Mouse (Mus musculus): ENCODE measurements around the gene Tpmt.
A peak's percentile ranks its signal among the peaks of the same experiment; 100 is the strongest.

Gene Tpmt

DNA sequence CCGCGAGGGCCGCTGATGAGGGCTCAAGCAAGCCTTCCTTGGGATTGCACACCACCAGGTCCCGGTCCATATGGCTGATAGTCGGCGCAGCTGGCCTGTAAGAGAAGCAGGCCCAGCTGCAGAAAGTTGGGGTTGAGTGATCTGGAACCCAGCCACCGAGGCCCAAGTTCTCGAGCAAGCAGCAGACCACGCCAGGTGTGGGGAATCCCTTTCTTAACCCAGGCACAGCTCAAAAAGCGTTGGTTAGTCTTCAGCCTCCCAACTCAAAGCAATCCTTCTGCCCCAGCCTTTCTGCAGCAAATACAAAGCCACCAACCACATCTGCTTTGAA, at the start of gene Tpmt:
Tpmt (minus strand) TSS at position 121 of the 331 bp plus-strand sequence.
- DNase-seq (ENCODE audit: low read depth, low spot score): no peak

DNA sequence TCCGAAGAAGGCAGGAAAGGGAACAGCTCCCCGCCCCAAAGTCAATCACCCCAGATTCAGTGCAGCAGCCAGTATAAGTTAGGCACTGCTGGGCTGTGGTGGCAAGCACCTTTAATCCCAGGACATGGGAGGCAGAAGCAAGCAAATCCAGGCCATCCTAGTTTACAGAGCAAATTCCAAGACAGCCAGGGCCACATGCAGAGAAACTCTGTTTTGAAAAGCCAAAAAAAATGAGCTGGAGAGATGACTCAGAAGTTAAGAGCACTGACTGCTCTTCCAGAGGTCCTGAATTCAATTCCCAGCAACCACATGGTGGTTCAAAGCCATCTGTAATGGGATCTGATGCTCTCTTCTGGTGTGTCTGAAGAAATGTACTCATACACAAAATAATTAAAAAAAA, 49.3 kb upstream of the Tpmt start:
- DNase-seq (ENCODE audit: low read depth, low spot score): no peak

DNA sequence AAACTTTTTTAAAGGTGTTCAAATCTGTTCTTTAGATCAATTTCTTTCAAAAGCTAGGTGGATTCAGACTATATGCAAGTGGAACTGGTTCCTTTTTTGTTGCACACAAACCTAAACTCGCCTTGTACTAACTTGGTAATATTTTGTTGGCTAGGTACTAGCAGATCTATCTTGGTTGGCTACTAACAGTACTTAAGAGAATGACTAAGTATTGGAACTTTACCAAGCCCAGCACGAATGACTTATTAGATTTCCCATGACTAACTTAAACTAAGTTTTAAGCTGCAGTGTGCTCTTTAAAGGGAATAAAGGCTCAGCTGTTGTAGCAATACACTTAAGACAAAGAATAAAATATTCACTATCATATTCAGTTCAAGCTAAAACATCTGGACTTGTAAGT, 44.7 kb upstream of the Tpmt start:
- DNase-seq (ENCODE audit: low read depth, low spot score): no peak

DNA sequence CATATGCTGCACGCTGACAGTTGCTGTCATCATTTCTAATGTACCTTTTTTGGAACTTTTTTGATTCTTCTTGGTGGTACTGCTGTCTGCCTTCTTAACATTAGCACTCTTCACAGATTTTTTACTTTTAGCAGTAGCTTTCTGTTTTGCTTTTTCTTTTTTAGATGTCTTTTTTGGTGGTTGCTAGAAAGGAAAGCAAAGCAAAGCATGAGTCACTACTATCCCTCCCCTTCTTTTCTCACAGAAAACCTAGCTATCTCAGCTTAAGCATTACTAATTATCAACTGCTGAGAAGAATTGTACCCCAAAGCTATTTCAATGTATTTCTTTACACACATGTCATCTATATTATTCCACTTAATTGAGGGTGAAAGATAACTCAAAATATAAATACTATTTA, 43.9 kb upstream of the Tpmt start:
- no peak for DNase-seq (ENCODE audit: low read depth, low spot score)

DNA sequence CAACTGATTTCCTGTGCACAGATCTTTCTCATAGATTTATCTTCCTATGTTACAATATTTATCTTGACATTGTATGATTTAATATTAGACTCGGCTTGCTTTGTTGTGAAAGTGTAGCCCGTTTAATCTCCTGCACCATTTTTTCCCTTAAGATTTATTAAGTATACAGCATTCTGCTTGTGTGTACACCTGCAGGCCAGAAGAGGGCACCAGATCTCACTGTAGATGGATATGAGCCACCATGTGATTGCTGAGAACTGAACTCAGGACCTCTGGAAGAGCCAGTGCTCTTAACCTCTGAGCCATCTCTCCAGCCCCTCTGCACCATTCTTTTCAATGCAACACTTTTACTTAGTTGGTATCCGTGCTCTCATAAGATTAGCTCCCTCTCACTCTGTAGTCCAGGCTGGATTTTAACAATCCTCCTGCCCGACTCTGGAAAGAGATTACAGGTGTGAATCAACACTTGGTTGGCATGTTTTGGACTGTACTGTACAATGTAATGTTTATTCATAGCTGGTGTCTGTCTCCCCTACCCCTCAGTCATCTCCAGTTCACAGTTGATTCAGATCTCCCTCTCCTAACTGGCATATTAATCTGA, 36.5 kb upstream of the Tpmt start:
- no peak for DNase-seq (ENCODE audit: low read depth, low spot score)

DNA sequence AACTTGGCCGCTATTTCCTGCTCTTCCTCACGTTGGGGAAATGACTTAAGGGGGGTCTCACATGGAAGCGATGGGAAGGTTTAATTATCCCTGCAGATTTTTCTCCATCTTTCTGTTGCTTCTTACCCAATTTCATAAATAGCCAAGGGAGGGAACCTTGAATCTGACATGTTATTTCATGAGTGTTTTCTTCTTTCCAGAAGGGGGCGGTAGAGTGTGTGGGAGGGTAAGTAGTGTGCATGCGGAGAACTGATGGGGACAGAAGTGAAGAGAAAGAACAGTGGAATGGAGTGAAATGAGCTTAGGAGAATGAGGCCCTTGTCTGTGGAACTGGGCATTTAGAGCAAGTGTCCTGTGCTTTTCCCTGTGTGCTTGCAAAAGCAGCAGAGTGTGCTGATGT, 34.3 kb upstream of the Tpmt start:
- no peak for DNase-seq (ENCODE audit: low read depth, low spot score)

DNA sequence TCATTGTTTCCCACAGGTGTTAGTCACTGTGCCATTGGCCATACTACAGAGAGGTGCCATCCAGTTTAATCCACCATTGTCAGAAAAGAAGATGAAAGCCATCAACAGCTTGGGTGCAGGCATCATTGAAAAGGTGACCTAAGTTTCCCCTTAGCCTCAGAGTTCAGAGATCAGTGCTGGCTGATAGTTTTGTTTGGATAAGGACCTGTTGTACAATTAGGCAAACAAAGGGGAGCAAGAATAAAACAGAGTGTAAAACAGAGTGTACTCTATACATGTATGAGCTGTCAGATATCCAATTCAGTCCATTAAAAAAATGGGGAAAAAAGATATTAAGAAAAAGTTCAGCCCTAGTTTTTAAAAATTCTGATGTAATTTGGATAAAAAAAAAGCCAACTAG, 32.8 kb upstream of the Tpmt start:
- DNase-seq (ENCODE audit: low read depth, low spot score): no peak

DNA sequence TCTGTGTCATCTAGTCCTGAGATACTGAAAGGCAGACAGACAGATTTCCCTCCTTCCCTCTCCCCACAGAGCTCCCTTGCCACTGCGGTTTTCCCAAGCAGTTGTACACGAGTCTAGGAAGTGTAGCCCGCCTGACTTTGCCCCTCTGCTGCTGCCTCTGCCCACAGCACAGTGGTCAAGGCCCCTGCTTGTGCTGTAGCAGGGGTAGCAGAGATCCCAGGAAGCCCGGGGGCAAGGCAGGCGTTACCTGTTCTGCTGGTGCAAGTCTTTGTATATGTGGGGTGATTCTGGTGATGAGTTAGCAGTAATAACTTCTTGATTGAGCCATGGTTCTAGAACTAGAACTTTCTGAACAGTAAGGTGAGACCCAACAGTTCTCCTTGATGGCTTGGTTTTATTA, 31.6 kb upstream of the Tpmt start:
- no peak for DNase-seq (ENCODE audit: low read depth, low spot score)

DNA sequence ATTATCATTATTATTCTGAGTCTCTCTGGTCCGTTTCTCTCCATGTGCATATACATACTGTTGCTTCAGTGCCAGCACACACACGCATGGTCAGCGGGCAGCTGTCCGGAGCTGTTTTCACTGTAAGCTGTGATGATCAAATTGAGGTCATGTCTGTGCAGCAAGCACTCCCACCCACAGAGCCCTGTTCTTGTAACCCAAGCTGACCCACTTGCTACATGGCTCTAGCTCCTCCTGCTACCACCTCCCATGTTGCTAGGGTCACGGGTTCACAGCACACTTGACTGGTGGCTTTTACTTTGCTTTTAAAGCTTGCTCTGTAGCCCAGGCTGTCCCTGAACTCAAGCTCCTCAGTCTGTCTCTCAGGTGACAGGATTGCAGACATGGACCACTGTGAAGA, 27.9 kb upstream of the Tpmt start:
- no peak for DNase-seq (ENCODE audit: low read depth, low spot score)

DNA sequence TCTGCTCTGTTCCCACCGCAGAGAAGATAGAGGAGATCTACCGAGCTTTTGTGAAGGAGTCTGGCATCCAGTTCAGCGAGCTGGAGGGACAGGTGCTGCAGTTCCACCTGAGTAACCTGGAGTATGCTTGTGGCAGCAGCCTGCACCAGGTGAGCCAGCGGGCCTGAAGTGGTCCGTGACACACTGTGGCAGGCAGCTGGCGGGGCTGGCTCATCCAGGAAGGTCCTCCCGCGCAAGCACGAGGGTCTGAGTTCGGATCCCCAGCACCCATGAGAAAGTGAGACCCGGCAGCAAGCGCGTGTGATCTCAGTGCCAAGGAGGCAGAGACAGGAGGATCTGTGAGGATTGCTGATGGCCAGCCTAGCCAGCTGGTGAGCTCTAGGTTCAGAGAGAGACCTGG, 27.3 kb upstream of the Tpmt start:
- DNase-seq (ENCODE audit: low read depth, low spot score): no peak

DNA sequence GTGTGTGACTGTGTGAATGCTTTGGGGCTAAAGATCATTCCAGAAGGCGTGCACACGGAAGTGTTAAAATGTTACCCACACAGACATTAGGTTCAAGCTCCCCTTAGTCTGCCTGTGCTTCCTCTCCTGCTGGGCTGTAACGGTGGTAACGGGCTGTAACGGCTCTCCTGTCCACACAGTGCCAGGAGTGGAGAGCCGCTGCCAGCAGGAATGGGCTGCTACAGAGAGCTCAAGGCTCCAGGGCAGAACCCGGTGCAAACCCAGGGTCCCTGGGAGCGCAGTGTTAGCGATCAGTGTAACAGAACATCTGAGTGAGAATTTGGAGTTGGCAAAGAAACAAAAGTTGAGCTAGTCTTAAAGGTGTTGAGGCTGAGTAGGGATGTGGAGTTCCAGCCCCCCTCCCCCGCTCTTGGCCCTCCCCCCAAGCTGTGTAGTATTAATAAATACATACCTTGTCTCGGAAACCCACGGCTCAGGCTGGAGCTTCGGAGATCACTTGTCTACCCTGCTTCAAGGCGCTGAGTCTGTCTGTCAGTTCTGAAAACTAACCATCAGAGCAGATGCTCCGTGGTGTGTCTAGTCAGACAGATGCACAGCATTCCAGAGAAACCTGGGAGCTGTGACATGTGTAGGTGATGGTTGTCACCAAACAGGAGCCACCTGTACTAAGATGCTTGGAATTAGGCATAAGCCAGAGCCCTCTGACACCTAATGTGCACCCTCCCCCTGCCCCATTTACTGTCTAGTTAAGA, 26.0 kb upstream of the Tpmt start:
- DNase-seq (ENCODE audit: low read depth, low spot score): no peak

DNA sequence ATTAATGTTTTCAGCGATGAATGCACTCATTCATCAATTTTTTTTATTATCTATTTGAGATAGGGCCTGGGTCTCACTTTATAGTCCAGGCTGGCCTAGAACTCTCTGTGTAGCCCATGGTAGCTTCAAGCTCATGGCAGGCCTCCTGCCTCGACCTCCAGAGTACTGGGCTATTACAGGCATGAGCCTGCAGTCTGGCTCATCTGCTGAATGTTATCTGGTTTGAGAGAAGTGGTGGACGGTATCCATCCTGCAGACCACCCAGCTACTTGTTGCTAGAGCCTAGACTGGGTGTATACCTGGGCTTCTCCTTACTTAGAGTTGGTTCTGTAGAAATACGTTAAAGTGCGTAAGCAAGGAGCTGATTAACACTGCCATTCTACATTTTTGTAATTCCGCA, 22.5 kb upstream of the Tpmt start:
- DNase-seq (ENCODE audit: low read depth, low spot score): no peak

DNA sequence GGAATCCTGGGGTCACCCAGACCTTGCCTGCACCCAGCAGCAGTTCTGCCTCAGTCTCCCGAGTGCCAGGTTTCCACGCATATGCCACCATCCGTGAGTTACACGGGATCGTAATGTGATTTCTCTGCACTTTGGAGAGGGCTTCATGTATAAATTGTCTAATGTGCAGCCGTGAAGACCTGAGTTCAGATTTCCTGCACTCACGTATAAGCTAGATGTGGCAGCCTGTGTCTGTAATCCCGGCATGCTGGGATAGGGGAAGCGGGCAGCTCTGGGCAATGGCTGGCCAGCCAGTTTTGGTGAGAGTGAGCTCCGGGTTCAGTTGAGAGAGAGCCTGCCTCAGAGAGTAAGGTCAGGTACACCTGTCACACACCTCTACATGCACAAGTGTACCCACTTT, 22.0 kb upstream of the Tpmt start:
- no peak for DNase-seq (ENCODE audit: low read depth, low spot score)

DNA sequence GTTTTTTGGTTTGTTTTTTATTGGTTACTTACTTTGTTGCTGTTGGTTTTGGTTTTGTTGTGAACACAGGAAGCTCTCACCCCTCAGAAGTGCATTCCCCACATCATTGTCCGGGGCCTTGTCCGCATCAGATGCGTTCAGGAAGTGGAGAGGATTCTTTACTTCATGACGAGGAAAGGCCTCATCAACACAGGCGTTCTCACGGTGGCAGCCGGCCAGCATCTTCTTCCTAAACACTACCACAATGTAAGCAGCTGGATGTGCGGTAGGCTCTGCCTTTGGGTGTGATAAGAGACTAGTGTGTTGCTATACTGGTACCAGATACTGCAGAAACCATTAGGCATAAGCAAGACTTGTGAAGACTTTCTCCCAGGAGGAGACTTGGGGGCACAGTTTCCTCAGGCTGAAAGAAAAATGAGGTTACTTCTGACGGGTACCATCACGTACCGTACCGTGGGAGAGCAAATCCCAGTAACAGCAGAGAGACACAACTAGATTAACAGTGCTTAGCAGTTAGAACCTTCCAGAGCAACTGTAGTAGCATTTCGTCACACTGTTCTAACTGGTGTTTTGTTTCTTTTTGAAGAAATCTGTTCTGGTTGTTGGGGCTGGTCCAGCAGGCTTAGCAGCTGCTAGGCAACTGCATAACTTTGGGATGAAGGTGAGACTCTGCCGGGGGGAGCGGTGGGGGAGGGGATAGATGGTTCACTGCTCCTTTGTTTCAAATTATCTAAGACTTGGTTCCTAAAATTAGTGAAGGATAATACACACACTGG, 19.6 kb upstream of the Tpmt start:
- DNase-seq (ENCODE audit: low read depth, low spot score): no peak

DNA sequence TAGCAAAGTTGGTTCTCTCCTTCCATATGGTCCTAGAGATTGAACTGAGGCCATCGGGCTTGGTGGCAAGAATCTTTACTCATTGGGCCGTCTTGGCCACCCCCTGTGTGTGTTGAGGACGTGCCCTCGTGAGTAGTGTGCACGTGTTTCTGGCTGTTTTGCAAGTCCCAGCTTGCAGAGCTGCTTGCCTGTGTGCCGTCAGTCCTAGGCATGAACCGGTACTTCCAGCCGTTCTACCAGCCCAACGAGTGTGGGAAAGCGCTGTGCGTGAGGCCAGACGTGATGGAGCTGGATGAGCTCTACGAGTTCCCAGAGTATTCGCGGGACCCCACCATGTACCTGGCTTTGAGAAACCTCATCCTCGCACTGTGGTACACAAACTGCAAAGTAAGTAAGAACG, 18.2 kb upstream of the Tpmt start:
- no peak for DNase-seq (ENCODE audit: low read depth, low spot score)

DNA sequence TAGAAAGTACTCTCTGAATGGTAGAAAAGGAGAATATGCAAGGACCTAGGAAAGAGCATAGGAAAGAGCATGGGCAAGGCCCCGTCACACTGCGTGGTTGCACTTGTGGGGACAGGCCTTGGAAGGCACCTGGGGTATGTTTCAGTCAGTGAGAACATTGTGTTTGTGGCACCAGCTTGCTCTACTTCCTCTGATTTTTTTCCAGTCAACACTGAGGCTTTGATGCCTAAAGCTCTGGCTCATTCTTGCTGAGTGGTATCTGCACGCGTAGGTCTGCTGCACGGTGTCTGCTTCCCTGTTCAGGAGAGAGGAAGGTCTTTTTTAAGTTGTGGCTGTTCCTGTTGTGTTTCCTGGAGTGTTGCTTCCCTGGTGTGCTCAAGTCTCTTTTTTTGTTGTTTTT, 12.2 kb upstream of the Tpmt start:
- no peak for DNase-seq (ENCODE audit: low read depth, low spot score)

DNA sequence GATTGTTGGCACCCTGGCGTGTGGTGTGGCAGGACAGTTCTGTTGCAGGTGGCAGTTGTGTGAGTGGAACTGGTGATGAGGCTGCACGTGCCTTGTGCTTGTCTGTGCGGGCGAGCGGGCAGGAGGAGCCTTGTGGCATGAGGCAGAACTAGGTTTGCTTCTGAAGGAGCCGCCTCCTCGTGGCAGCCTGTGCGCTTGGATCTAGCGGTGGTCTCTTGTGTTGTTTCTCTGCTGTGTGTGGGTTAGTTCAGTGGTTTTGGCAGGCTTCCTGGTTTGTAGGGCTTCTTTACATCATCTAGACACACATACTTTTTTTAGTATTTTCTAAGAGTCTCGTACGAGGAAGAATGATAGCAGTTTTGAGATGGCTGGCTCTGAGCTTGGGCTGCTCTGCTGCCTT, 11.6 kb upstream of the Tpmt start:
- no peak for DNase-seq (ENCODE audit: low read depth, low spot score)

DNA sequence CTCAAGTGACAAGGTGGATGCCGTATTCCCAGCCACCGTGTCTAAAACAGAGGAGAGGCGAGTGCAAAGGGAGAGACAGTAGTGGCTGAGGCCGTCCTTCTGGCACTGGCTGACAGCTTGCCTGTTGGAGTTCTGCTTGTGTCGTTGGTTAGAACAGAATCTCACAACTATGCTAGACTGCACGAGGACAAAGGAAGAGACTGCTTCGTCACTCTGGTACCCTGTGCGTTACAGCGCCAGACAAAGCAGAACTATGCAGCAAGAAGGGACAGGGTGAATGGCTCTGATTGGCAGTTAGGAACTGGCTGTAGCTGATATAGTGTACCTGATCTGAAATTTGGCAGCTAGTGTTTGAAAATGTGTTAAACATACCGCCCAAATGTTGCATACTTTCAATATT, 9.4 kb upstream of the Tpmt start:
- DNase-seq (ENCODE audit: low read depth, low spot score): no peak

DNA sequence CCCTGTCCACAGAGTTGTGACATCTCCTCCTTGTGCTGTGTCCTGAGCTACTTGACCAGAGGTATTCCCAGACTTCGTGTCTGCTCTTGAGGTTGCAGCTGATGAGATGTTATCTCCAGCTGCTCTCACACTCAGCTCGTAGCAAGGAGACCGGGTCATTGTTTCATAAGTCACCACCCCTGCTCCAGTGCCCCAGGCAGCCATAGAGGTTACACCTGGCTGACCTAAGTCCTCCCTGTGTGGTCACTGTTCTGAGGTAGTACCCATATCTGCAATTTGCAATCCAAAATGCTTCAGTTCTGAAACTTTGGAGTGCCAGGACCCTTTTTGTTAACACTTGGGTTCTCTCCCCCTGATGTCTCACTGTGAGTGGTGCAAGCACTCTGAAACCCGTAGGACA, 5.5 kb upstream of the Tpmt start:
- no peak for DNase-seq (ENCODE audit: low read depth, low spot score)

DNA sequence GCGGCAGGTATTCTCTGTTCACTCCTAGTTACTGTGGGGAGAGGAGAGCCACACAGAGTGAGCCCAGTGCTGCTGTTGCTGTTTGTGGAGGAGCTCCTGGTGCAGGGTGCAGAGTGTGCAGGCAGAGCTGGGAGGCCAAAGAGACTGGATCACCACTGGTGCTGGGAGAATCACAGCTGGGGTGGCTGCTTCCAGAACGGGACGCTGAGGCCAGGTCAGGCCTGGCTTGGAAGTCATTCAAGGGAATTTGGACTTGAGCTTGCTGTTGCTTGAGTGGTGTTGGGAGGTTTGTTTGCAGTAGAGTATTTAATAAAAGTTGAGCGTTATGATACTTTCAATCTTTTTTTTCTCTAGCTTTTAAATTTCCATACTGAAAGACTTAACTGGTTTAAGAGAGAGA, 3.5 kb upstream of the Tpmt start:
- no peak for DNase-seq (ENCODE audit: low read depth, low spot score)

DNA sequence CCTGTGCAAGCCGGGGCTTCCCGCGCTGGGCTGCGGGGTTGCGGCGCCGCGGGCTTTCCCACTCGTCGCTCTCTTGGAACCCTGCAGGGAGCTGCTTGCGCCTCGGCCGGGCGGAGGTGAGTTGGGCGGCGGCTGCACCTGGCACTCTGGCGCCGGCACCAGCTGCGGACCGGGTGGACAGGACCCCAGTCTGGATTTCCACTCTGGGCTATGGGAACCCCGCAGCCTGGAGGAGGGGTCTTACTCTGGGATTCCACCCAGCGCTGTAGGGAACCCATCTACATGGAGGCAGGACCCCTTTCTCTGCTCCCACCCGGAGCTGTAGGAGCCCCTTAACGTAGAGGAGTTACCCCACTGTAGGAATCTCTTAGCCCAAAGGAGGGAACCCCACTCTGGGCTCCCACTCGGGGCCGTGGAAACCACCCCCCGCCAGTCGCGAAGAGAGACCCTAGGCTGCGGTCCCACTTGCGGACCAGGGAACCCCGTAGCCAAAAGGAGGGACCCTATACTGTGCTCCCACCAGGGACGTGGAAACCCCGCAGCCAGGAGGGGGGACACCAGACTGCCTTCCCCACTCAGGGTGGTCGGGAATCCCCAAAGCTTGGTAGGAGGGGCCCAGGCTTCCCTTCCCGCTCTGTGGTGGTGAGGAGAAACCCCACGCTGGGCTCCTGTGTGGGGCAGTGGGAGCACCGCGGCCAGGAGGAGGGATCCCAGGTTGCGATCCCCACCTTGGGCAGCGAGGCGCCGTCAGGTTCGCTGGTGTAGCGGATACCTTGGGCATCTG, 512 bp downstream of the Tpmt start:
- no peak for DNase-seq (ENCODE audit: low read depth, low spot score)

DNA sequence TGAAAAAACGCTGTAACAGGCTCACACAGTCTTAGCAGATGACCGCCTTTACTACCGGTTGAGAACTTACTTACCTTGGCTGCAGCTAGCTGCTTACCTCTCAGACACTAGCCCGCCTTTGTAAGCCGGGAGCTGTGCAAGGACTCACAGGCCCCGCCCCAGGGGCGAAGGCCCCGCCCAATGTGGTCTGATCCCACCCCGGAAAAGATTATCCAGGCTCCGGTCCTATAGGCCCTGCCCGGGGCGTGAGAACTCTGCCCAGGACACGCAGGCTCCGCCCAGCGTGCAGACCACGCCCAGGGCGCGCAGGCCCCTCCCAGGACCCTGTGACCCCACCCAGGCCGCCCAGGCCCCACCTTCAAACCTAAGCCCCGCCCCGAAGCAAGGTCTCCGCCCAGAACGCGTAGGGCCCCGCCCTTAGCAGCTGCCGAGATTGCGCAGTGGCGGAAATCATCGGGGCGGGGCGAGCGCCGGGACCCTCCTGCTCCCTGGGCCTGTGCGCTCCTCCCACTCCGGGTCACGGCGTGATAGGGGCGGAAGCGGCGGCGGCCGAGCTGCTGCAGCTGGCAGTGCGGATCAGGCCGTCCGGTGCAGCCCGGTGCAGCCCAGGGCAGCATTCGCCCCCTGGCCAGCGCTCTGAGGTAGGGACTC, 1.4 kb downstream of the Tpmt start, which contains the start of gene Kdm1b:
Kdm1b (plus strand) TSS at position 470 of the 651 bp plus-strand sequence.
- DNase-seq (ENCODE audit: low read depth, low spot score): peak; percentile 98
